Mouse (Mus musculus) heart, adult 11 months (tissue): ENCODE results near the gene Cct5.
A peak's percentile ranks its signal among the peaks of the same experiment; 100 is the strongest.
"Not testable (repeated sequence)": the region's sequence is repeated elsewhere in the genome, so short reads cannot be mapped to it uniquely, and the experiment has no call there.

Experiments used
- DNase-seq: peaks from one replicate; pipeline ENCODE4 v3.0.0; 2022

Gene Cct5

DNA sequence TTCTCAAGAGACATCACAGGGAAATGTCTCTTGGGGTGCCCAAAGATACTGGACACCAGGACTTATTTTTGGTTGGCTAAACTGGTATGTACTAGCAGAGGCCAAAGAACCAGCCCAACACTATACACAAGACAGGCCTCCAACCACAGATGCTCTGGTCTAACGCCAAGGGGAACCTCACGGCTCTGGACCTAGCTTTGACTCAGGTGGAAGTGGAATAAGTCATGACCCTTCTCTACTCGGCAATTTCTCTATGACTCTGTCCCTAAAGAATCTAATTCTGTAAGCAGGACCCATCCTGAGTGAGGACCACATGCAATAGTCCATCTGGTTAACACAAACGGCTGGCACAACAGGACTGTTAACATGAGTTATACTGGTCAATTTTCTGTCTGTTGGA is 1.8 kb downstream of the Cct5 start:
- no peak for DNase-seq

DNA sequence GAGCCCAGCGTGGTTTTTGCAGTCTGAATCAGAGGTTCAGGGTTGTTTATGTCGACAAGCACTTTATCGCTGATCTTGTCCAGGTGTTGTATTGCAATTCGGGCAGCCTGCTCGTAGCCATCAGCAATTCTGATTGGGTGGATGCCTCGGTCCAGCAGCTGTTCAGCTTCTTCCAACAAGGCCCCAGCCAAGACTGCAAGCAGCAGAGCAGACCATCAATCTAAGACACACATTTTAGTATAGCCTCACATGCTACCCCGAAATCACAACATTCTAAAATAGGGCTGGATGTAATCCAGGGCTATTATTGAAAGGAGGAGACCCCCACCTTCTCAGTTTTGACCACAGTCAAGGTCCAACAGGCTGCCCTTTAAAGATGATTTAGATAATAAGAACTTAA is 6.0 kb downstream of the Cct5 start:
- no peak for DNase-seq

GRCm38 (mm10) chr15:31594260-31594659 is 7.3 kb downstream of the Cct5 start:
- DNase-seq = no peak

GRCm38 (mm10) chr15:31592531-31592930 is 9.1 kb downstream of the Cct5 start:
- no peak for DNase-seq

GRCm38 (mm10) chr15:31590176-31590575 is 11.4 kb downstream of the Cct5 start:
- peak; percentile 75 for DNase-seq

DNA sequence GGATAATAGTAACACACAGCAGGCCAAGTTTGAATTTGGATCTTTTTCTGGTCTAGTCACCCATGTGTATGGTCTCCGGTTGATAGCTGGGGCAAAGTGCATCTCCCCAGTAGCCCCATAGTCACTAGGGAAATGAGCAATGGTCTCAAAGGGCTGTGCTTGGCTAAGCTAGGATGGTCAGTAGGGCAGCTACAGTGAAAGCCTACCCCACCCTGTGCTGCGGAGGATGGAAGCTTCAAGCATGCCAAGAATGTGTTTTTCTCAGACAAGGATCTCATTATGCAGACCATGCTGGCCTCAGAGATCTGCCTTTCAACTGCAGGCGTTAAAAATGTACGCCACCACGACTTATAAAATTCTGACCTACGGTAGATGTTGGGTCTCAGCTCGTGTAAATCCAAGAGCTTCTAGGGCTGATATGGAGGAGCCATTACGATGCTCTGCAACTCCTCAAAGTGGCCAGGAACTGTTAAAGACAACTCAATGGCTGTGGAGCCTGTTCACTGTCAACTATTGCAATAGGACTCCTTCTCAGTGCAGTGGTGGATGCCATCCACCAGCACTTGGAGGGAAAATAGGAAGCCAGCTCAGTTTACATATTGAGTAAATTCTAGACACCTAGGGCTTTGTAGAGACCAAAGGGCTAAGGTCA is 12.5 kb downstream of the Cct5 start:
- no peak for DNase-seq

DNA sequence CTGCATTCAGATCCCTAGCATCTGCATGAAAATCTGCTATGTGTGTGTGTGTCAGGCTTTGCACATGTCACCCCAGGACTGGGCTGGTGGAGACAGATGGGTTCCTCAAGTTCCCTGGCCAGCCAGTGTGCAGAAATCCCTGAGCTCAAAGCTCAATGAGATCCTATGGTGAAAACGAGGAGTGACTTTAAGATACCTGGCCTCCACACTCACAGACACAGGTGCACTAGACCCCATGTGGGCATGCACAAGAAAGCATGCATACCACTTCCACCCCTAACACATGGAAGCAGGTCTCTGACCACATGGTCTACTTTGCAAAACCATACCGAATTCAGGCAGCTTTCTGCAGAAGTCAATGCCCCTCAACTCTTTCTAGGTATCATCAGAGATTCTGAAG is 13.8 kb downstream of the Cct5 start:
- no peak for DNase-seq

GRCm38 (mm10) chr15:31586519-31586918 is 15.1 kb downstream of the Cct5 start:
- DNase-seq = peak; percentile 97

- no peak for DNase-seq
Measured at GRCm38 (mm10) chr15:31586088-31586487, 15.5 kb downstream of the Cct5 start.

DNA sequence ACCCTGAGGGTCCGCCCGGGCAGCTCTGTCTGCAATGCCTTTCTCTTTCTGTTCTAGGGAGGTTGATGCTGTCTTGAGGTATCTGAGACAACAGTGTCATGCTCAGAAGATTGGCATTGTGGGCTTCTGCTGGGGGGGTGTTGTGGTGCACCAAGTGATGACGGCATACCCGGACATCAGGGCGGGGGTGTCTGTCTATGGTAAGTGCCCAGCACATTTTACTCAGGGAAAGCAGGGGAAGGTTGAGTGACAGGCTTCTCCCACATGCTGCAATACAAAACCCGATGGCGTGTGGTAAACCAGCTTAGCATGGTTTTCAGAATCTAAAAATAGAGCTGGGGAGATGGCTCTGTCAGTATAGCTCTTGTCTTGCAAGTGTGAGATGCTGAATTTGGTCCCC is 16.4 kb downstream of the Cct5 start:
- DNase-seq = peak; percentile 82

- DNase-seq = no peak
Measured at GRCm38 (mm10) chr15:31583304-31584085, 18.1 kb downstream of the Cct5 start.

GRCm38 (mm10) chr15:31581086-31581485 is 20.5 kb downstream of the Cct5 start:
- not testable (repeated sequence) for DNase-seq

DNA sequence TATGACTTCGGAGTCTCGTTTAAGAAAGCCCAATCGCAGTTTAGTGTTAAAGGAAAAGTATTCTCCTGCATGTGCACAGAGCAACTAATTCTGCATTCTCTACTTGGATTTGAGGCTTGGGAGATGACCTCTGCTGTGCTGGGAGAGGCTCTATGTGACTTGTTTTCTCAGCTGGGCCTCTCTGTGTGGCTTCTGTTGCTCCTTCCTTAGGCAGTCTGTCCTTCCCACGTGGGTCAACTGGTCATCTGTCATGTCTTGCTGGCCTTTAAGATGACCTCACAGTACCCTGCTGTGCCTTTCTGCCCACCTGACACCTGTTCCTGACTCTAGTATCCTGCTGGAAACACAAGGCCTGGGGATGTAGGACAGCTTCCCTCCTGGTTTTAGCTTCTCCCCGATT is 25.5 kb downstream of the Cct5 start:
- DNase-seq = no peak

GRCm38 (mm10) chr15:31573692-31574091 is 27.9 kb downstream of the Cct5 start:
- DNase-seq = no peak

GRCm38 (mm10) chr15:31573287-31573686 is 28.3 kb downstream of the Cct5 start:
- DNase-seq = no peak

DNA sequence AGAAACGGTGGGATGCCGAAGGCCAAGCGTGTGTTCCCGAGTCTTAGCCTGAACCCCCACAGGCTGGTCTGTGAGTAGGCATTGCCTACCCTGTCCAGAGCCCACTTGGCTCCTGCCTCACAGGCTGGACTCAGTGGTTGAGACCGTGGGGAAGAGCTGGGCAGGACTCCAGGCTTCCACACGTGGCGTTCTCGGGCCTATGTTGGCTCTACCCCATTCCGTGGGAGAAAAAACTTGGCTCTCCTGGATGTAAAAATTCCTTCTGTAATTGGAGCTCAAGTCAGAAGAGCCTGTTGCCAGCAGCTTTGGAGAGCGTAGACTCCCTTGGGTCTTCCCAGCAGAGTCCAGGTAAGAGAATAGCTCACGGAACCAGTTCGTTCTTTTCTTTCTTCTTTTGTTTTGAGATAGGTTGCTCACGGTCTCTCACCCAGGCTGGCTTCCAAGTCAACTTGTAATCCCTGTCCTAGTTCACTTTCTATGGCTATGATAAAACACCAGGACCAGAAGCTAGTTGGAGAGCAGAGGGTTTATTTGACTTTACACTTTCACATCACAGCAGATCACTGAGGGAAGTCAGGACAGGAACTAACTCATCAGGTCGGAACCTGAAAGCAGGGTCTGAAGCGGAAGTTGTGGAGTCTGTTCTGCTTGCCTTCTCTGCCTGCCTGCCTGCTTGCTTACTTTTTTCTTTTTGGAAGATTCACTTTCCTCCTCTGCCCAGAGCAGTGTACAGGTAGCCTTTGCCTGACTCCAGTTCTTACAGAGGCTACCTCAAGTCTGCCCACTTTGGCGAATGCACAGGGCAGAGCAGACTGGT is 29.5 kb downstream of the Cct5 start:
- peak; percentile 95 for DNase-seq

GRCm38 (mm10) chr15:31570959-31571358 is 30.6 kb downstream of the Cct5 start:
- no peak for DNase-seq

GRCm38 (mm10) chr15:31569325-31570022 is 32.1 kb downstream of the Cct5 start:
- peak; percentile 89 for DNase-seq

DNA sequence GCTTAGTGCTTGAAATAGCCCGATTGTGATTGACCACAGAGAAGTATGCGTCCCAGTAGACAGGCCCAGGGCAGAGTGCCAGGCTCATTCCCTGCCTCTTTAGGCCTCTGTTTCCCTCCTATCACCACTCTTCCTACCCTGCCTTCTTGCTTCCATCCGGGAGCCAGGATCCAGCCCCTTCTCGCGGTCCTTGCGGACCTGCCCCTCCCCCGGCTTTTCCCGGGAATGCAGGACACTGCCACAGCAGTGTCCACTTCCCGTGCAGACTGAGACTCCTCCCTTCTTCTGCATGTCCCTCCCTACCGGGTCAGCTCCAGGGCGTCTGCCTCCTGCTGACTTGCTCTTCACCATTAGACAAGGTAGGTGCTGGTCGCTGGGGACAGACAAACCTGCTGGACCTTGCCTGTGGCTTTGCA is 33.0 kb downstream of the Cct5 start:
- peak; percentile 96 for DNase-seq

DNA sequence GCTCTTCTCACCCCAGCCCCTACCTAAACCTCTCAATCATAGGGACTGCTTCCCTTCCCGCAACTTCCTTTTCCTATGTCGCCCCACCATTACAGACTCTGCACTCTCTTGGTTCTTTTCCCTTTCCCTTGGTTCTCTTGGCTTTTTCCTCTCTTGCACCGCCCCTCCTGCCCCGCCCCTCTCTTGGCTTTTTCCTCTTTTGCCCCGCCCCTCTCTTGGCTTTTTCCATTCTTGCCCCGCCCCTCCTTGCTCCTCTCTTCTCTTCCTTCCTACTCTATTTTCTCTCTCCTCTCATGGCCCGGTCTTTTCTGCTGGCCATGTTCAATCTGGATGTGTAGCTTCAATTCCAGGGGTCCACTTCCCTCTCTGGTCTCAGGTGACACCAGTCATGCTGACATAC is 34.2 kb downstream of the Cct5 start:
- no peak for DNase-seq

DNA sequence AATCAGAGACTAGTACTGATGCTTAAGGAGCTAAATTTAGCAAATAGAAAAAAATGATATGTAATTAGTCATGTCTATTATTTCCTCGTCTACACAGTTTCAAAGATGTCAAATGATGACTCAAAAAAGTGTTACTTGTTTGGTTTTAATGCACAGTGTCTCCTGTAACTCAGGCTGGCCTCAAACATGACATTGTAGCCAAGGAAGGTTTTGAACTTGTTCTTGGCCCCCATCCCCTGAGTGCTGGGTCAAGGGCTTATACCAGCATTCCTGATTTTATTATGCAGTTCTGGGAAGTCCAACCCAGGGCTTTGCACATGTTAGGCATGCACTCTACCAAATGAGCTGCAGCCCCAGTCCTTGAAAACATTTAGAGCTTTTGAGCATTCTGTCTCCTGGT is 35.8 kb downstream of the Cct5 start:
- DNase-seq = no peak

- DNase-seq = no peak
Measured at GRCm38 (mm10) chr15:31565184-31565583, 36.4 kb downstream of the Cct5 start, which contains the start of gene Cmbl. Gene Cmbl (plus strand): TSS chr15:31565389.
